ENCODE assay signal across 22 mouse cellular contexts in genomic region chr2:125938993-125939642, GRCm38 (mm10).
DNase-seq lines count a peak whose midpoint lies in the region; ATAC-seq and TF ChIP-seq lines count a peak whose summit lies in the region.
"Had no signal": no experiment of that assay in that cellular context is flagged by ENCODE, and none has a peak within 500 bp of the region (broad histone marks: within the 10 kb centered on the region; RNA-seq: fewer than 3 reads in every experiment).

No protein-coding gene starts in this region.

- 0 out of 2 replicates have a peak, but pooled peaks cover 2% of the 10 kb centered on the region for H3K4me1 ChIP-seq in forebrain, embryonic 13.5 days
- H3K4me1 ChIP-seq in forebrain, embryonic 10.5 days, result no peaks in the 10 kb centered on the region
- no peaks in the 10 kb centered on the region for H3K4me1 ChIP-seq in midbrain, postnatal 0 days (ENCODE audit: insufficient read depth, low read length)
- no peaks in the 10 kb centered on the region for H3K4me1 ChIP-seq in midbrain, embryonic 16.5 days (ENCODE audit: control insufficient read depth, insufficient read depth, low read length)
- 0 out of 2 replicates have a peak, but pooled peaks cover 3% of the 10 kb centered on the region for H3K4me1 ChIP-seq in limb, embryonic 10.5 days
- H3K4me1 ChIP-seq: embryonic facial prominence, embryonic 12.5 days; limb, embryonic 13.5 days; liver, embryonic 15.5 days; midbrain, embryonic 10.5 days had no signal

- no peak for TF ChIP-seq CTCF in midbrain, postnatal 0 days (IDR thresholded peaks at IDR 0.05)
- no peak for TF ChIP-seq CTCF in gastrocnemius, adult 2 months (IDR thresholded peaks at IDR 0.05)

- H3K9me3 ChIP-seq in forebrain, embryonic 13.5 days (replicated peaks), result no peaks in the 10 kb centered on the region
- no peaks in the 10 kb centered on the region for H3K9me3 ChIP-seq in forebrain, embryonic 10.5 days
- H3K9me3 ChIP-seq in midbrain, postnatal 0 days (ENCODE audit: low read length), result no peaks in the 10 kb centered on the region
- no peaks in the 10 kb centered on the region for H3K9me3 ChIP-seq in midbrain, embryonic 16.5 days (replicated peaks; ENCODE audit: control insufficient read depth, low read length, poor library complexity, severe bottlenecking)
- H3K9me3 ChIP-seq in limb, embryonic 10.5 days (replicated peaks), result no peaks in the 10 kb centered on the region
- H3K9me3 ChIP-seq: embryonic facial prominence, embryonic 12.5 days; limb, embryonic 13.5 days; liver, embryonic 15.5 days had no signal

- intact Hi-C loops in gastrocnemius, adult 2 months (cut with DNase I), result no loop called here

- H3K9ac ChIP-seq in forebrain, embryonic 13.5 days, result no peak overlapping the region
- no peak overlapping the region for H3K9ac ChIP-seq in midbrain, postnatal 0 days (replicated peaks; ENCODE audit: low read length, poor library complexity, severe bottlenecking)
- no peak overlapping the region for H3K9ac ChIP-seq in midbrain, embryonic 16.5 days (ENCODE audit: low read depth, low read length)
- H3K9ac ChIP-seq: embryonic facial prominence, embryonic 12.5 days; limb, embryonic 13.5 days; liver, embryonic 15.5 days had no signal

- WGBS in forebrain, embryonic 13.5 days, result 78% methylated on average over 6 of the region's 6 CpGs
- WGBS in forebrain, embryonic 10.5 days, result 92% methylated on average over 6 of the region's 6 CpGs
- 82% methylated on average over 6 of the region's 6 CpGs for whole genome bisulfite sequencing in midbrain, postnatal 0 days
- 84% methylated on average over 6 of the region's 6 CpGs for WGBS in midbrain, embryonic 16.5 days
- 86% methylated on average over 6 of the region's 6 CpGs for whole genome bisulfite sequencing in limb, embryonic 10.5 days

- DNase-seq in forebrain, embryonic 10.5 days (ENCODE audit: extremely low spot score, low spot score), result no peak
- peak; percentile 9 for DNase-seq in midbrain, postnatal 0 days (ENCODE audit: low spot score)
- peak; percentile 78 for DNase-seq in fibroblast of lung, adult 2 months (ENCODE audit: low read depth)
- no peak for DNase-seq in limb, embryonic 10.5 days (ENCODE audit: low spot score)
- no peak for DNase-seq in gastrocnemius, adult 2 months
- DNase-seq: adrenal gland, adult 8-10 months; cerebellum, adult 11-12 months; gastrocnemius, postnatal 10 days; heart, postnatal 10 days; kidney, adult 2 months; kidney, postnatal 25 days; lung, postnatal 10 days; retina, postnatal 1 day; right cerebral cortex, postnatal 4 days; thymus, postnatal 4 days had no signal

- H3K27me3 ChIP-seq in forebrain, embryonic 13.5 days, result no peaks in the 10 kb centered on the region
- no peaks in the 10 kb centered on the region for H3K27me3 ChIP-seq in forebrain, embryonic 10.5 days (ENCODE audit: poor library complexity, severe bottlenecking)
- H3K27me3 ChIP-seq in midbrain, postnatal 0 days (ENCODE audit: insufficient read depth, low read length), result no peaks in the 10 kb centered on the region
- H3K27me3 ChIP-seq in midbrain, embryonic 16.5 days (ENCODE audit: control insufficient read depth, insufficient read depth, low read depth, low read length), result no peaks in the 10 kb centered on the region
- no peaks in the 10 kb centered on the region for H3K27me3 ChIP-seq in limb, embryonic 10.5 days (ENCODE audit: low read depth, poor library complexity, severe bottlenecking)
- H3K27me3 ChIP-seq: embryonic facial prominence, embryonic 12.5 days; limb, embryonic 13.5 days; liver, embryonic 15.5 days had no signal

- H3K36me3 ChIP-seq in forebrain, embryonic 13.5 days (ENCODE audit: poor library complexity, severe bottlenecking), result peaks cover 8% of the 10 kb centered on the region; the same call in 1 of the 2 replicates
- H3K36me3 ChIP-seq in forebrain, embryonic 10.5 days (replicated peaks), result peaks cover 5% of the 10 kb centered on the region
- H3K36me3 ChIP-seq in midbrain, postnatal 0 days (ENCODE audit: insufficient read depth, low read length), result peaks cover under 1% of the 10 kb centered on the region; the same call in 1 of the 2 replicates
- 0 out of 2 replicates have a peak, but pooled peaks cover 3% of the 10 kb centered on the region for H3K36me3 ChIP-seq in midbrain, embryonic 16.5 days (ENCODE audit: control insufficient read depth, insufficient read depth, low read length)
- H3K36me3 ChIP-seq in limb, embryonic 10.5 days, result peaks cover 6% of the 10 kb centered on the region; the same call in 1 of the 2 replicates
- H3K36me3 ChIP-seq: embryonic facial prominence, embryonic 12.5 days; liver, embryonic 15.5 days had no signal

- no peak overlapping the region for H3K4me3 ChIP-seq in forebrain, embryonic 13.5 days
- no peak overlapping the region for H3K4me3 ChIP-seq in forebrain, embryonic 10.5 days
- H3K4me3 ChIP-seq in midbrain, postnatal 0 days (ENCODE audit: low read depth, low read length), result no peak overlapping the region
- no peak overlapping the region for H3K4me3 ChIP-seq in midbrain, embryonic 16.5 days (ENCODE audit: low read depth, low read length)
- H3K4me3 ChIP-seq in limb, embryonic 10.5 days, result no peak overlapping the region
- no peak overlapping the region for H3K4me3 ChIP-seq in gastrocnemius, adult 2 months
- H3K4me3 ChIP-seq: embryonic facial prominence, embryonic 12.5 days; left cerebral cortex, adult 2 months; limb, embryonic 13.5 days; liver, embryonic 15.5 days; midbrain, embryonic 10.5 days had no signal

- no peak overlapping the region for H3K4me2 ChIP-seq in forebrain, embryonic 13.5 days
- H3K4me2 ChIP-seq in midbrain, postnatal 0 days (ENCODE audit: low read depth, low read length, poor library complexity, severe bottlenecking), result no peak overlapping the region
- H3K4me2 ChIP-seq in midbrain, embryonic 16.5 days (ENCODE audit: low read length), result no peak overlapping the region
- H3K4me2 ChIP-seq: embryonic facial prominence, embryonic 12.5 days; limb, embryonic 13.5 days; liver, embryonic 15.5 days had no signal

- H3K27ac ChIP-seq in forebrain, embryonic 13.5 days, result peak overlapping the region; percentile 31; the same call in 1 of the 2 replicates
- no peak overlapping the region for H3K27ac ChIP-seq in forebrain, embryonic 10.5 days
- no peak overlapping the region for H3K27ac ChIP-seq in midbrain, postnatal 0 days (ENCODE audit: low read depth, low read length)
- no peak overlapping the region for H3K27ac ChIP-seq in midbrain, embryonic 16.5 days (ENCODE audit: low read length)
- H3K27ac ChIP-seq in limb, embryonic 10.5 days, result no peak overlapping the region
- no peak overlapping the region for H3K27ac ChIP-seq in gastrocnemius, adult 2 months
- H3K27ac ChIP-seq: embryonic facial prominence, embryonic 12.5 days; left cerebral cortex, adult 2 months; limb, embryonic 13.5 days; liver, embryonic 15.5 days; midbrain, embryonic 10.5 days had no signal

- peak; percentile 89 for ATAC-seq in forebrain, embryonic 13.5 days
- ATAC-seq in midbrain, postnatal 0 days (ENCODE audit: low FRiP score), result no peak
- no peak for ATAC-seq in midbrain, embryonic 16.5 days

Comparison
In these comparisons a context has a peak if more than half of its experiments do, and no peak if none do; other contexts are left out.
1. DNase-seq: peak in midbrain, postnatal 0 days (single experiment) and fibroblast of lung, adult 2 months (single experiment); none in forebrain, embryonic 10.5 days (single experiment), limb, embryonic 10.5 days (single experiment) and gastrocnemius, adult 2 months (single experiment).